Mouse (Mus musculus): ENCODE measurements at regions not wholly inside any gene's neighbourhood (a gene's known extent, or its start where the extent isn't known, plus 50 kb on each side); places are given as distances from the start of the nearest gene placed in this dataset.

GRCm38 (mm10) chr7:59080109-59080508 is 148.4 kb upstream of the Ube3a start:
- DNase-seq = peak; percentile 4

Measured in kidney, postnatal 10 days (tissue).